Mouse (Mus musculus): ENCODE data around the gene Zdhhc14.

Zdhhc14 gene

GRCm38 (mm10) chr17:5491801-5492745 lies at the start of gene Zdhhc14:
TSS of gene Zdhhc14 (plus strand) at chr17:5492557.
- CTCF ChIA-PET, result interaction anchor here in 2 of 4 experiments (0.9 to 2.7 kb wide), 6 partner anchors 43 to 63 kb away, joined by 3 to 8 read pairs (median 4); partner anchors contain the start of gene Tmem242 (in 1 of the 2)
- POLR2A ChIA-PET, result interaction anchor here in 3 of 4 experiments (0.6 to 2.7 kb wide), 15 partner anchors 16 to 366 kb away, joined by 3 to 16 read pairs (median 4); partner anchors contain the start of gene Tmem242 (in 2 of the 3)

- ChIA-PET POLR2A (no interaction called here), CTCF (no interaction called here)
Observed at GRCm38 (mm10) chr17:5443260-5443659, 49.1 kb upstream of the Zdhhc14 start.

- CTCF ChIA-PET, result interaction anchor here in 1 of 4 experiments (0.6 kb wide), 1 partner anchor 452 kb away, joined by 3 read pairs; no protein-coding TSS in a partner anchor
- POLR2A ChIA-PET, result no interaction called here
Observed at GRCm38 (mm10) chr17:5443751-5444150, 48.6 kb upstream of the Zdhhc14 start.

- CTCF ChIA-PET, result interaction anchor here in 1 of 4 experiments (0.9 kb wide), 1 partner anchor 13 kb away, joined by 3 read pairs; no protein-coding TSS in a partner anchor
- POLR2A ChIA-PET, result interaction anchor here in 1 of 4 experiments (2.2 kb wide), 1 partner anchor 13 kb away, joined by 9 read pairs; the partner anchor contains the start of gene Tmem242
Observed at GRCm38 (mm10) chr17:5453657-5454056, 38.7 kb upstream of the Zdhhc14 start.

- ChIA-PET POLR2A (interaction anchor here in 2 of 4 experiments (0.6 to 1.5 kb wide), 2 partner anchors 13 to 346 kb away, joined by 3 read pairs; no protein-coding TSS in a partner anchor), CTCF (interaction anchor here in 2 of 4 experiments (0.6 to 1.2 kb wide), 2 partner anchors 10 to 132 kb away, joined by 3 to 4 read pairs; no protein-coding TSS in a partner anchor)
Observed at GRCm38 (mm10) chr17:5463912-5464311, 28.4 kb upstream of the Zdhhc14 start.

GRCm38 (mm10) chr17:5466736-5467135 lies 25.6 kb upstream of the Zdhhc14 start:
- POLR2A ChIA-PET, result no interaction called here
- CTCF ChIA-PET, result no interaction called here

GRCm38 (mm10) chr17:5467177-5467576 lies 25.2 kb upstream of the Zdhhc14 start:
- POLR2A ChIA-PET, result interaction anchor here in 1 of 4 experiments (1.2 kb wide), 1 partner anchor 27 kb away, joined by 3 read pairs; the partner anchor contains the start of gene Tmem242
- CTCF ChIA-PET, result no interaction called here

GRCm38 (mm10) chr17:5472268-5472667 lies 20.1 kb upstream of the Zdhhc14 start:
- ChIA-PET POLR2A (interaction anchor here in 3 of 4 experiments (0.6 to 1.5 kb wide), 8 partner anchors 11 to 167 kb away, joined by 3 to 6 read pairs (median 3); partner anchors contain the start of gene Tmem242 (in 2 of the 3)), CTCF (interaction anchor here in 1 of 4 experiments (1.6 kb wide), 1 partner anchor 43 kb away, joined by 6 read pairs; no protein-coding TSS in a partner anchor)

GRCm38 (mm10) chr17:5475960-5476725 lies 16.2 kb upstream of the Zdhhc14 start:
- ChIA-PET POLR2A (interaction anchor here in 2 of 4 experiments (0.7 to 1.9 kb wide), 8 partner anchors 11 to 36 kb away, joined by 3 to 12 read pairs (median 3); partner anchors contain the start of genes Tmem242 (in 2 of the 2) and Zdhhc14 (in 1 of the 2)), CTCF (interaction anchor here in 2 of 4 experiments (0.6 to 0.8 kb wide), 2 partner anchors 36 to 59 kb away, joined by 3 to 4 read pairs; partner anchors contain the start of gene Tmem242 (in 1 of the 2))

GRCm38 (mm10) chr17:5483456-5483855 lies 8.9 kb upstream of the Zdhhc14 start:
- ChIA-PET CTCF (interaction anchor here in 1 of 4 experiments (0.7 kb wide), 1 partner anchor 205 kb away, joined by 3 read pairs; no protein-coding TSS in a partner anchor), POLR2A (no interaction called here)

GRCm38 (mm10) chr17:5484663-5485062 lies 7.7 kb upstream of the Zdhhc14 start:
- ChIA-PET CTCF (interaction anchor here in 1 of 4 experiments (0.9 to 1.3 kb wide), 2 partner anchors 44 to 55 kb away, joined by 3 read pairs; partner anchors contain the start of gene Tmem242), POLR2A (interaction anchor here in 1 of 4 experiments (0.9 kb wide), 1 partner anchor 9 kb away, joined by 3 read pairs; no protein-coding TSS in a partner anchor)

GRCm38 (mm10) chr17:5488156-5488555 lies 4.2 kb upstream of the Zdhhc14 start:
- CTCF ChIA-PET, result no interaction called here
- POLR2A ChIA-PET, result interaction anchor here in 2 of 4 experiments (0.6 to 1.6 kb wide), 4 partner anchors 18 to 109 kb away, joined by 3 read pairs; partner anchors contain the start of gene Tmem242 (in 1 of the 2)

GRCm38 (mm10) chr17:5490351-5490750 lies 2.0 kb upstream of the Zdhhc14 start:
- ChIA-PET CTCF (interaction anchor here in 2 of 4 experiments (1.5 to 2.7 kb wide), 2 partner anchors 50 kb away, joined by 8 to 15 read pairs; partner anchors contain the start of gene Tmem242 (in 1 of the 2)), POLR2A (interaction anchor here in 3 of 4 experiments (0.6 to 2.7 kb wide), 11 partner anchors 12 to 544 kb away, joined by 3 to 16 read pairs (median 4); partner anchors contain the start of gene Tmem242 (in 2 of the 3))

GRCm38 (mm10) chr17:5491031-5491800 lies 1.1 kb upstream of the Zdhhc14 start:
- ChIA-PET POLR2A (interaction anchor here in 3 of 4 experiments (0.5 to 2.7 kb wide), 18 partner anchors 11 to 1259 kb away, joined by 3 to 16 read pairs (median 3); partner anchors contain the start of gene Tmem242 (in 2 of the 3)), CTCF (interaction anchor here in 3 of 4 experiments (0.5 to 2.7 kb wide), 6 partner anchors 44 to 550 kb away, joined by 3 to 15 read pairs (median 4); partner anchors contain the start of gene Tmem242 (in 1 of the 3))

- CTCF ChIA-PET, result interaction anchor here in 1 of 4 experiments (1.4 to 1.7 kb wide), 2 partner anchors 52 to 64 kb away, joined by 5 to 6 read pairs; partner anchors contain the start of gene Tmem242
- POLR2A ChIA-PET, result interaction anchor here in 3 of 4 experiments (0.6 to 2.7 kb wide), 11 partner anchors 8 to 222 kb away, joined by 3 to 16 read pairs (median 3); partner anchors contain the start of gene Tmem242 (in 2 of the 3)
Observed at GRCm38 (mm10) chr17:5492746-5493160, 396 bp downstream of the Zdhhc14 start.

- CTCF ChIA-PET, result interaction anchor here in 1 of 4 experiments (1.4 to 1.7 kb wide), 2 partner anchors 53 to 64 kb away, joined by 5 to 6 read pairs; partner anchors contain the start of gene Tmem242
- POLR2A ChIA-PET, result interaction anchor here in 3 of 4 experiments (0.8 to 2.7 kb wide), 9 partner anchors 9 to 130 kb away, joined by 3 to 16 read pairs (median 3); partner anchors contain the start of gene Tmem242 (in 2 of the 3)
Observed at GRCm38 (mm10) chr17:5493161-5493771, 909 bp downstream of the Zdhhc14 start.

Measured in embryonic stem cell, embryonic (primary cell).